Mouse (Mus musculus): ENCODE results near the gene Gm44973. TPM values are rescaled to one million over a fixed set of nuclear protein-coding genes. Genes with fewer than 3 reads are reported as not detected.

Gm44973 gene
- polyA plus RNA-seq, 1 experiment from 2014 or later, result 3.3 TPM

DNA sequence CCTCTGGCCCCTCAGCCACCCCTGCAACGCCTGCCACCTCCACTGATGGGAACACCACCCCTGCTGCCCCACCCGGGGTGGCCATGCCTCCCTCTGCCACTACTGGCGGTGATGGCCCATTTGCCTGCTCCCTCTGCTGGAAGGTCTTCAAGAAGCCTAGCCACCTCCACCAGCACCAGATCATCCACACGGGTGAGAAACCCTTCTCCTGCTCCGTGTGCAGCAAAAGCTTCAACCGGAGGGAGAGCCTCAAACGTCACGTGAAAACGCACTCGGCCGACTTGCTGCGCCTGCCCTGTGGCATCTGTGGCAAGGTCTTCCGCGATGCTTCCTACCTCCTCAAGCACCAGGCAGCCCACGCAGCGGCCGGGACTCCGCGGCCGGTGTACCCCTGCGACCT, 14.7 kb downstream of the Gm44973 start:
- DNase-seq (ENCODE audit: low spot score), result no peak
- H3K36me3 ChIP-seq (ENCODE audit: control insufficient read depth, insufficient read depth, low read length), result peaks cover 47% of the 10 kb centered on the region
- no peaks in the 10 kb centered on the region for H3K4me1 ChIP-seq (replicated peaks; ENCODE audit: control insufficient read depth, insufficient read depth)
- TF ChIP-seq EP300 (optimal IDR thresholded peaks at IDR 0.05) (no peak), CTCF (IDR thresholded peaks at IDR 0.05; ENCODE audit: low read depth) (no peak)
- H3K27ac ChIP-seq (replicated peaks), result no peak overlapping the region
- no peak for ATAC-seq (ENCODE audit: low FRiP score, low TSS enrichment)
- H3K9ac ChIP-seq (ENCODE audit: low read length), result no peak overlapping the region
- H3K27me3 ChIP-seq (ENCODE audit: control insufficient read depth, insufficient read depth, low read length), result no peaks in the 10 kb centered on the region
- H3K4me2 ChIP-seq (replicated peaks; ENCODE audit: low read depth), result no peak overlapping the region
- WGBS, result 90% methylated on average over 21 of the region's 21 CpGs
- no peak overlapping the region for H3K4me3 ChIP-seq (ENCODE audit: low read depth, low read length)
- H3K9me3 ChIP-seq (ENCODE audit: control insufficient read depth, low read length), result peaks cover 11% of the 10 kb centered on the region

DNA sequence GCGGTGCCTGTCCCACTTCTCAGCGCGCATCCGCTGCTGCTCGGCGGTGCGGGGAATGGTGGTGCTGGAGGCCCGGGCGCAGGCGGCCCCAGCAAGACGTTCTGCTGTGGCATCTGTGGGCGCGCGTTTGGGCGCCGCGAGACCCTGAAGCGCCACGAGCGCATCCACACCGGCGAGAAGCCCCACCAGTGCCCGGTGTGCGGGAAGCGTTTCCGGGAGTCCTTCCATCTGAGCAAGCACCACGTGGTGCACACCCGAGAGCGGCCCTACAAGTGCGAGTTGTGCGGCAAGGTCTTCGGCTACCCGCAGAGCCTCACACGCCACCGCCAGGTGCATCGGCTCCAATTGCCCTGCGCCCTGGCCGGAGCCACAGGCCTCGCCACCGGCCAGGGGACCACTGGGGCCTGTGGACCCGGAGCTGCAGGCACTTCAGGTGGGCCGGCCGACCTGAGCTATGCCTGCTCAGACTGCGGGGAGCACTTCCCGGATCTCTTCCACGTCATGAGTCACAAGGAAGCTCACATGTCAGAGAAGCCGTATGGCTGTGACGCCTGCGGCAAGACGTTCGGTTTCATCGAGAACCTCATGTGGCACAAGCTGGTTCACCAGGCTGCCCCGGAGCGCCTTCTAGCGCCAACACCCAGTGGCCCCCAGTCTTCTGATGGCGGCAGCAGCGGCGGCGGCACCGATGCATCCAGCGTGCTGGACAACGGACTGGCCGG, 15.4 kb downstream of the Gm44973 start:
- 88% methylated on average over 63 of the region's 63 CpGs for WGBS
- ATAC-seq (ENCODE audit: low FRiP score, low TSS enrichment), result no peak

DNA sequence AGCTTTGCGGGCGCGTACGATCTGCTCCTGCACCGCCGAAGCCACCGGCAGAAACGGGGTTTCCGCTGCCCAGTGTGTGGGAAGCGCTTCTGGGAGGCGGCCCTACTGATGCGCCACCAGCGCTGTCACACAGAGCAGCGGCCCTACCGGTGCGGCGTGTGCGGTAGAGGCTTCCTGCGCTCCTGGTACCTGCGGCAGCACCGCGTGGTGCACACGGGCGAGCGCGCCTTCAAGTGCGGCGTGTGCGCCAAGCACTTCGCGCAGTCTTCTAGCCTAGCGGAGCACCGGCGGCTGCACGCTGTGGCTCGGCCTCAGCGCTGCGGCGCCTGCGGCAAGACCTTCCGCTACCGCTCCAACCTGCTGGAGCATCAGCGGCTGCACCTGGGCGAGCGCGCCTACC, 16.2 kb downstream of the Gm44973 start:
- no peak for DNase-seq (ENCODE audit: low spot score)
- peaks cover 11% of the 10 kb centered on the region for H3K9me3 ChIP-seq (ENCODE audit: control insufficient read depth, low read length)
- WGBS, result 86% methylated on average over 45 of the region's 46 CpGs

More for the DNA sequence above, 15.4 kb downstream of the Gm44973 start:
- Histone ChIP-seq H3K9me3 (ENCODE audit: control insufficient read depth, low read length) (peaks cover 11% of the 10 kb centered on the region), H3K36me3 (ENCODE audit: control insufficient read depth, insufficient read depth, low read length) (peaks cover 51% of the 10 kb centered on the region), H3K27ac (replicated peaks) (no peak overlapping the region), H3K4me2 (replicated peaks; ENCODE audit: low read depth) (no peak overlapping the region), H3K27me3 (ENCODE audit: control insufficient read depth, insufficient read depth, low read length) (no peaks in the 10 kb centered on the region), H3K9ac (ENCODE audit: low read length) (no peak overlapping the region), H3K4me1 (replicated peaks; ENCODE audit: control insufficient read depth, insufficient read depth) (no peaks in the 10 kb centered on the region), H3K4me3 (ENCODE audit: low read depth, low read length) (no peak overlapping the region)
- no peak for TF ChIP-seq CTCF (IDR thresholded peaks at IDR 0.05; ENCODE audit: low read depth)
- TF ChIP-seq EP300 (optimal IDR thresholded peaks at IDR 0.05), result no peak
- no peak for DNase-seq (ENCODE audit: low spot score)

DNA sequence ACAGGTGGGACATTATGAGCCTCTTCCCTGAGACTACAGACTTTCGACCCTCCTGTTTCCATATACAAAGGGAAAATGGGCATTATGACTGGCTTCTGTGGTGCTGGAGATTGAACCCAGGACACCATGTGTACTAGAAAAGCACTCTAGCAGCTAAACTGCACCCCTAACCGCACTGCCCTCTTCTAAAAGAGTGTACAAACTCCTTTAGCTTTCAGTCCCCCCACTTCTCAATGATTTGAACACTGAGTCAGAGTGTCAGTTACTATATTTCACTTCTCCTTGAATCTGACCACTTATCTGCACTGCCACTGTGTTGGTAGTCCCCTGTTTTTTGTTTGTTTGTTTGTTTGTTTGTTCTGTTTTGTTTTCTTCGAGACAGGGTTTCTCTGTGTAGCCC, 18.5 kb downstream of the Gm44973 start, which contains the start of gene 4632433K11Rik:
TSS of gene 4632433K11Rik (plus strand) at position 301 of the 400 bp plus-strand sequence.
- Histone ChIP-seq H3K9ac (ENCODE audit: low read length) (no peak within 1 kb of the TSS), H3K27ac (replicated peaks) (no peak within 1 kb of the TSS), H3K4me1 (replicated peaks; ENCODE audit: control insufficient read depth, insufficient read depth) (no peaks in the 10 kb centered on the region), H3K36me3 (ENCODE audit: control insufficient read depth, insufficient read depth, low read length) (peaks cover 45% of the 10 kb centered on the region), H3K27me3 (ENCODE audit: control insufficient read depth, insufficient read depth, low read length) (no peaks in the 10 kb centered on the region), H3K4me3 (ENCODE audit: low read depth, low read length) (no peak within 1 kb of the TSS), H3K4me2 (replicated peaks; ENCODE audit: low read depth) (no peak within 1 kb of the TSS), H3K9me3 (ENCODE audit: control insufficient read depth, low read length) (peaks cover 11% of the 10 kb centered on the region)
- DNase-seq (ENCODE audit: low spot score) (no peak), ATAC-seq (ENCODE audit: low FRiP score, low TSS enrichment) (no peak)
- TF ChIP-seq EP300 (optimal IDR thresholded peaks at IDR 0.05) (no peak), CTCF (IDR thresholded peaks at IDR 0.05; ENCODE audit: low read depth) (no peak)
- WGBS, result 83% methylated on average over 3 of the region's 3 CpGs

More for the DNA sequence above, 16.2 kb downstream of the Gm44973 start:
- no peak for TF ChIP-seq CTCF (IDR thresholded peaks at IDR 0.05; ENCODE audit: low read depth)
- no peak for TF ChIP-seq EP300 (optimal IDR thresholded peaks at IDR 0.05)
- no peak for ATAC-seq (ENCODE audit: low FRiP score, low TSS enrichment)
- H3K4me1 ChIP-seq (replicated peaks; ENCODE audit: control insufficient read depth, insufficient read depth), result no peaks in the 10 kb centered on the region
- H3K27ac ChIP-seq (replicated peaks), result no peak overlapping the region
- H3K36me3 ChIP-seq (ENCODE audit: control insufficient read depth, insufficient read depth, low read length), result peaks cover 50% of the 10 kb centered on the region
- H3K4me2 ChIP-seq (replicated peaks; ENCODE audit: low read depth), result no peak overlapping the region
- no peak overlapping the region for H3K9ac ChIP-seq (ENCODE audit: low read length)
- H3K4me3 ChIP-seq (ENCODE audit: low read depth, low read length), result no peak overlapping the region
- H3K27me3 ChIP-seq (ENCODE audit: control insufficient read depth, insufficient read depth, low read length), result no peaks in the 10 kb centered on the region

DNA sequence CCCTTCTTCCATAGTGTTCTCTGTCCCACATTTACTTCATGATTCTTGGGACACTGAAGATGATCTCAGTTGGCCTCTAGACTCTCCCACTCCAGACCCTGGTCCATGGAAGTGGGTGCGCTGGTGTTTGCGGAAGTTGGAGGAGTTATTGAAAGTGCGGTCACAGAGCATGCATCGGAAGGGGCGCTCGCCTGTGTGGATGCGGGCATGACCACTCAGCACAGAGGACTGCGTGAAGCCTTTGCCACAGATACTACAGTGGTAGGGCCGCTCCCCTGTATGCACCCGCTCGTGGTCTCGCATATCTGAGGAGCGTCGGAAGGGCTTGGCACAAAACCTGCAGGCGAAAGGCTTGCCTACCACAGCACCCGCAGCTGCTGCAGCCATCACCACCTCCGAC, 20.3 kb downstream of the Gm44973 start:
- no peak for TF ChIP-seq CTCF (IDR thresholded peaks at IDR 0.05; ENCODE audit: low read depth)
- no peak for TF ChIP-seq EP300 (optimal IDR thresholded peaks at IDR 0.05)
- DNase-seq (ENCODE audit: low spot score), result no peak
- Histone ChIP-seq H3K4me3 (ENCODE audit: low read depth, low read length) (no peak overlapping the region), H3K4me2 (replicated peaks; ENCODE audit: low read depth) (no peak overlapping the region), H3K27ac (replicated peaks) (no peak overlapping the region), H3K27me3 (ENCODE audit: control insufficient read depth, insufficient read depth, low read length) (no peaks in the 10 kb centered on the region), H3K4me1 (replicated peaks; ENCODE audit: control insufficient read depth, insufficient read depth) (no peaks in the 10 kb centered on the region), H3K36me3 (ENCODE audit: control insufficient read depth, insufficient read depth, low read length) (peaks cover 26% of the 10 kb centered on the region), H3K9me3 (ENCODE audit: control insufficient read depth, low read length) (peaks cover 6% of the 10 kb centered on the region), H3K9ac (ENCODE audit: low read length) (no peak overlapping the region)
- no peak for ATAC-seq (ENCODE audit: low FRiP score, low TSS enrichment)
- 96% methylated on average over 17 of the region's 17 CpGs for WGBS

- H3K36me3 ChIP-seq (ENCODE audit: control insufficient read depth, insufficient read depth, low read length), result peaks cover 21% of the 10 kb centered on the region
- ATAC-seq (ENCODE audit: low FRiP score, low TSS enrichment) (no peak), DNase-seq (ENCODE audit: low spot score) (no peak)
- H3K27me3 ChIP-seq (ENCODE audit: control insufficient read depth, insufficient read depth, low read length), result no peaks in the 10 kb centered on the region
- no peak overlapping the region for H3K27ac ChIP-seq (replicated peaks)
- H3K9me3 ChIP-seq (ENCODE audit: control insufficient read depth, low read length), result peaks cover 1% of the 10 kb centered on the region
- 96% methylated on average over 9 of the region's 9 CpGs for WGBS
- TF ChIP-seq EP300 (optimal IDR thresholded peaks at IDR 0.05), result no peak
- TF ChIP-seq CTCF (IDR thresholded peaks at IDR 0.05; ENCODE audit: low read depth), result no peak
- no peaks in the 10 kb centered on the region for H3K4me1 ChIP-seq (replicated peaks; ENCODE audit: control insufficient read depth, insufficient read depth)
- H3K4me2 ChIP-seq (replicated peaks; ENCODE audit: low read depth), result no peak overlapping the region
- H3K9ac ChIP-seq (ENCODE audit: low read length), result no peak overlapping the region
- H3K4me3 ChIP-seq (ENCODE audit: low read depth, low read length), result no peak overlapping the region
Observed at GRCm38 (mm10) chr7:5036136-5036535, 20.8 kb downstream of the Gm44973 start.
